Mouse (Mus musculus): Measurements from ENCODE around the gene Unc13d.

DNA sequence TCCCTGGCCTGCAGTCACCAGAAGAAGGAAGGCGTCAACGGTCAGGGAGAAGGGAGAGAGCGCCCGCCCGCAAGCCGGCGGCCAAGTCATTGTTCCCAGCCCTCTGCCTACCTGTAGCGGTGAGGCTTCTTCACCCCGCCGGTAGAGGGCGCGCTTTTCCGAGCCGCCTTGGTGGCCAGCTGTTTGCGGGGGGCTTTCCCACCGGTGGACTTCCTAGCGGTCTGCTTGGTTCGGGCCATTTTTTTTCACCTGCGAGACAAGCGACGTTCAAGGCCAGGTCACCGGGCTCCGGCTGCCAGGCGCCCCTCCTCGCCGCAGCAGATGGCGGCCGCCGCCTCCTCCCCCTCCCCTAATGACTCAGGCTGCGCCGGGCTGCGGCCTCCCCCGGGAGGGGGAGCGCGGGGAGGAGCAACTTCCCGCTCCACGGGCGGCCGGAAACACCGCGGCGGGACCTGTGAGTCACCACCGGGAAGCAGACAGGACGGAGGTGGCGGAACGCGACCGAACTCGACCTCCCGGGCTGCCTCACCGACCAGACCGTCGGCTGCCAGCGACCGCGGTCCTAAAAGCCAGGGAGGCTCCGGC is 53.9 kb downstream of the Unc13d start:
- TF ChIP-seq POLR2A (IDR thresholded peaks at IDR 0.05; ENCODE audit: insufficient read length, low read depth) = no peak
- no peak for TF ChIP-seq MAX (IDR thresholded peaks at IDR 0.05; ENCODE audit: low read depth)
- no peak for TF ChIP-seq TCF12 (IDR thresholded peaks at IDR 0.05; ENCODE audit: insufficient read depth, poor library complexity, severe bottlenecking)
- no peak for TF ChIP-seq USF1 (IDR thresholded peaks at IDR 0.05; ENCODE audit: low read depth)
